In the genomic region with DNA sequence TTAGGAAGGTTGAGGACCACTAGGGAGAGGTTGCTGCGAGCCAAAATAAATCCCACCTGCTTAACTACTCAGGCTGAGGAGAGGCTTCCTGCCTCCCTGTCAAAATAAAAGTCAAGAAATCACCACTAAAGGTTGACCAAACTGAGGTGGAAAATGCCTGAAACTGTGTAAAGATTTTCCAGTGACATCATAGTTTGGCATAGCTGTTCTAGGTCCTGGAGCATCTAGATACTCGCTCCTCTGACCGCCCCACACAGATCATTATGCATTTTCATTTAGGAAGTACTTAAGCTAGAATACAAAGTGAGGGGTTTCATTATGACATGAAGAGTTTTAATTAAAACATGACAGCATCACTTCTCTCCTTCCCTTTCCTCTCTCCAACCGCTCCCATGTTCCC, we compare ENCODE assay signal across 24 mouse cellular contexts. TPM values are rescaled to one million over a fixed set of nuclear protein-coding genes. Genes with fewer than 3 reads are reported as not detected.
DNase-seq lines count a peak whose midpoint lies in the region; ATAC-seq and TF ChIP-seq lines count a peak whose summit lies in the region.
"Had no signal": no experiment of that assay in that cellular context is flagged by ENCODE, and none has a peak within 500 bp of the region (broad histone marks: within the 10 kb centered on the region; RNA-seq: fewer than 3 reads in every experiment).

No protein-coding gene starts in this region.

- H3K36me3 ChIP-seq in embryonic facial prominence, embryonic 14.5 days (ENCODE audit: control insufficient read depth, insufficient read depth, low read length): no peaks in the 10 kb centered on the region
- no peaks in the 10 kb centered on the region for H3K36me3 ChIP-seq in embryonic facial prominence, embryonic 10.5 days (replicated peaks)
- H3K36me3 ChIP-seq in limb, embryonic 14.5 days (ENCODE audit: control insufficient read depth, insufficient read depth, low read length): no peaks in the 10 kb centered on the region
- H3K36me3 ChIP-seq in limb, embryonic 10.5 days: no peaks in the 10 kb centered on the region
- H3K36me3 ChIP-seq: embryonic facial prominence, embryonic 13.5 days; forebrain, embryonic 15.5 days; G1E had no signal

- no peak overlapping the region for H3K27ac ChIP-seq in embryonic facial prominence, embryonic 14.5 days (replicated peaks; ENCODE audit: low read depth, low read length)
- no peak overlapping the region for H3K27ac ChIP-seq in embryonic facial prominence, embryonic 10.5 days (replicated peaks)
- H3K27ac ChIP-seq in limb, embryonic 14.5 days (replicated peaks; ENCODE audit: low read depth, low read length): no peak overlapping the region
- H3K27ac ChIP-seq in limb, embryonic 10.5 days: no peak overlapping the region
- H3K27ac ChIP-seq: embryonic facial prominence, embryonic 13.5 days; forebrain, embryonic 13.5 days; forebrain, embryonic 15.5 days had no signal

- H3K9ac ChIP-seq in embryonic facial prominence, embryonic 14.5 days (ENCODE audit: low read depth, low read length): no peak overlapping the region
- no peak overlapping the region for H3K9ac ChIP-seq in limb, embryonic 14.5 days (ENCODE audit: low read depth, low read length, severe bottlenecking)
- H3K9ac ChIP-seq: embryonic facial prominence, embryonic 13.5 days; forebrain, embryonic 13.5 days; forebrain, embryonic 15.5 days; forebrain, postnatal 0 days had no signal

- H3K9me3 ChIP-seq in embryonic facial prominence, embryonic 14.5 days (ENCODE audit: control insufficient read depth, low read length): no peaks in the 10 kb centered on the region
- H3K9me3 ChIP-seq in embryonic facial prominence, embryonic 10.5 days: no peaks in the 10 kb centered on the region
- no peaks in the 10 kb centered on the region for H3K9me3 ChIP-seq in limb, embryonic 14.5 days (ENCODE audit: control insufficient read depth, low read length)
- no peaks in the 10 kb centered on the region for H3K9me3 ChIP-seq in limb, embryonic 10.5 days (replicated peaks)
- H3K9me3 ChIP-seq: embryonic facial prominence, embryonic 13.5 days; forebrain, embryonic 13.5 days; forebrain, embryonic 15.5 days; G1E had no signal

- H3K4me3 ChIP-seq in embryonic facial prominence, embryonic 14.5 days (ENCODE audit: low read depth, low read length): no peak overlapping the region
- H3K4me3 ChIP-seq in embryonic facial prominence, embryonic 10.5 days: no peak overlapping the region
- no peak overlapping the region for H3K4me3 ChIP-seq in limb, embryonic 14.5 days (replicated peaks; ENCODE audit: low read length)
- no peak overlapping the region for H3K4me3 ChIP-seq in limb, embryonic 10.5 days
- H3K4me3 ChIP-seq: embryonic facial prominence, embryonic 13.5 days; forebrain, embryonic 13.5 days; forebrain, embryonic 15.5 days had no signal

- no peak for TF ChIP-seq POLR2A in limb, embryonic 14.5 days (IDR thresholded peaks at IDR 0.05; ENCODE audit: borderline replicate concordance, extremely low read depth, insufficient read depth, insufficient read length)

- no peaks in the 10 kb centered on the region for H3K27me3 ChIP-seq in embryonic facial prominence, embryonic 14.5 days (replicated peaks; ENCODE audit: control insufficient read depth, insufficient read depth, low read length)
- H3K27me3 ChIP-seq in embryonic facial prominence, embryonic 10.5 days (replicated peaks; ENCODE audit: low read depth, poor library complexity, severe bottlenecking): no peaks in the 10 kb centered on the region; the same call in 1 of the 2 replicates
- H3K27me3 ChIP-seq in limb, embryonic 14.5 days (ENCODE audit: control insufficient read depth, insufficient read depth, low read length): no peaks in the 10 kb centered on the region
- no peaks in the 10 kb centered on the region for H3K27me3 ChIP-seq in limb, embryonic 10.5 days (ENCODE audit: low read depth, poor library complexity, severe bottlenecking)
- H3K27me3 ChIP-seq: embryonic facial prominence, embryonic 13.5 days; forebrain, embryonic 15.5 days; Patski had no signal

- peaks cover 14% of the 10 kb centered on the region for H3K4me1 ChIP-seq in embryonic facial prominence, embryonic 14.5 days (ENCODE audit: control insufficient read depth, insufficient read depth, low read length)
- H3K4me1 ChIP-seq in embryonic facial prominence, embryonic 10.5 days: peaks cover 24% of the 10 kb centered on the region
- peaks cover 28% of the 10 kb centered on the region for H3K4me1 ChIP-seq in limb, embryonic 14.5 days (ENCODE audit: control insufficient read depth, insufficient read depth, low read length)
- peaks cover 22% of the 10 kb centered on the region for H3K4me1 ChIP-seq in limb, embryonic 10.5 days

- WGBS in embryonic facial prominence, embryonic 14.5 days: 63% methylated on average over 4 of the region's 4 CpGs
- WGBS in embryonic facial prominence, embryonic 10.5 days: 76% methylated on average over 4 of the region's 4 CpGs
- 59% methylated on average over 4 of the region's 4 CpGs for WGBS in limb, embryonic 14.5 days
- WGBS in limb, embryonic 10.5 days: 72% methylated on average over 4 of the region's 4 CpGs

- no peak overlapping the region for H3K4me2 ChIP-seq in embryonic facial prominence, embryonic 14.5 days (ENCODE audit: low read depth, low read length)
- no peak overlapping the region for H3K4me2 ChIP-seq in limb, embryonic 14.5 days (replicated peaks; ENCODE audit: low read depth, low read length, severe bottlenecking)
- H3K4me2 ChIP-seq: embryonic facial prominence, embryonic 13.5 days; forebrain, embryonic 13.5 days; forebrain, embryonic 15.5 days had no signal

- no peak for ATAC-seq in embryonic facial prominence, embryonic 14.5 days (ENCODE audit: low read depth)
- ATAC-seq in limb, embryonic 14.5 days (ENCODE audit: low FRiP score, low read depth): no peak
- ATAC-seq: activated CD4-positive, CD25-positive, alpha-beta regulatory T cell, adult 4 months; forebrain, embryonic 13.5 days; forebrain, embryonic 15.5 days; forebrain, postnatal 0 days; Patski had no signal

- DNase-seq in embryonic facial prominence, embryonic 14.5 days (ENCODE audit: low spot score): peak; percentile 33
- DNase-seq in embryonic facial prominence, embryonic 10.5 days (ENCODE audit: low spot score): no peak
- DNase-seq in limb, embryonic 14.5 days (ENCODE audit: low spot score): peak; percentile 68
- DNase-seq in limb, embryonic 10.5 days (ENCODE audit: low spot score): no peak
- DNase-seq in frontal cortex, postnatal 10 days (ENCODE audit: low spot score in 2 of 2): no peak
- DNase-seq: adrenal gland, adult 8-10 months; adrenal gland, postnatal 14 days; adrenal gland, postnatal 36 days; cerebellum, adult 11-12 months; cerebellum, adult 2 months; cerebellum, adult 9-10 months; cerebellum, postnatal 10 days; cerebellum, postnatal 25 days; forebrain, postnatal 0 days had no signal

RNA-seq across cellular contexts. Expression of gene Cdrt4, which starts 12.3 kb away (rescaled TPM):
- polyA plus RNA-seq in embryonic facial prominence, embryonic 14.5 days (2014; fragmentation: Nextera tagmentation; extraction: Ambion mirVana): 0.58 TPM in 1 of 2 replicates, not detected in the other
- 0.29 TPM in 1 of 2 replicates, not detected in the other for polyA plus RNA-seq in embryonic facial prominence, embryonic 10.5 days (2016; fragmentation: Nextera tagmentation; extraction: Ambion mirVana)
- polyA plus RNA-seq in limb, embryonic 14.5 days (2012; rRNA removed): 0.52 TPM in 1 of 2 replicates, not detected in the other
- polyA plus RNA-seq in limb, embryonic 14.5 days (2014; fragmentation: Nextera tagmentation; extraction: Ambion mirVana): 0.36 and 0.58 TPM in 2 replicates
- not detected in 2 replicates for polyA plus RNA-seq in limb, embryonic 10.5 days (2016; fragmentation: Nextera tagmentation; extraction: Ambion mirVana)
- polyA plus RNA-seq: activated CD4-positive, CD25-positive, alpha-beta regulatory T cell, adult 4 months; C2C12; cortical plate, adult 2 months; embryonic facial prominence, embryonic 11.5 days; forebrain, embryonic 11.5 days; forebrain, embryonic 13.5 days; forebrain, embryonic 15.5 days; forebrain, postnatal 0 days; G1E; Patski had no signal

Comparison
In these comparisons a context has a peak if more than half of its experiments do, and no peak if none do; other contexts are left out.
1. DNase-seq: peak in embryonic facial prominence, embryonic 14.5 days (single experiment) and limb, embryonic 14.5 days (single experiment); none in embryonic facial prominence, embryonic 10.5 days (single experiment), limb, embryonic 10.5 days (single experiment) and frontal cortex, postnatal 10 days (0 of 2).